Mouse (Mus musculus) brain, embryonic 14.5 days (tissue): Measurements from ENCODE around the gene Stambp.

Experiments used
- CTCF ChIP-seq: fragments of 200-500 bp; IDR thresholded peaks from 2 replicates; pipeline ENCODE4 v1.5.1; 2012; ENCODE audit warnings: inconsistent platforms, mild to moderate bottlenecking, moderate library complexity, borderline replicate concordance; ENCODE audit not compliant: insufficient read depth, insufficient read length; ENCODE audit errors: extremely low read depth
- POLR2A ChIP-seq: fragments of 200-500 bp; IDR thresholded peaks from 2 replicates; pipeline ENCODE4 v1.6.1; 2012; ENCODE audit warnings: mild to moderate bottlenecking, inconsistent platforms, borderline replicate concordance; ENCODE audit not compliant: poor library complexity, insufficient read depth, insufficient read length, severe bottlenecking; ENCODE audit errors: extremely low read depth

GRCm38 (mm10) chr6:83500462-83500861, 72.1 kb downstream of the Stambp start:
- TF ChIP-seq CTCF = peak; percentile 51; the same call in 1 of the 2 replicates
- TF ChIP-seq POLR2A = no peak
